Mouse (Mus musculus): ENCODE measurements around the gene Acss2.

Gene Acss2

GRCm38 (mm10) chr2:155517455-155518423 is at the start of gene Acss2, which contains the start of gene Ggt7:
Gene Acss2, plus strand, starts transcription at chr2:155517948.
Gene Ggt7, minus strand, starts transcription at chr2:155518237.
- peak; percentile 97 for DNase-seq (ENCODE audit: extremely low read depth, insufficient read length, low spot score)

- DNase-seq (ENCODE audit: extremely low read depth, insufficient read length, low spot score): peak; percentile 52
These were observed 44.8 kb upstream of the Acss2 start for GRCm38 (mm10) chr2:155472671-155473569.

GRCm38 (mm10) chr2:155473570-155474088 is 44.1 kb upstream of the Acss2 start, which contains the start of gene Ncoa6:
Gene Ncoa6, minus strand, starts transcription at chr2:155473894.
- peak; percentile 81 for DNase-seq (ENCODE audit: extremely low read depth, insufficient read length, low spot score)

GRCm38 (mm10) chr2:155482021-155482420 is 35.7 kb upstream of the Acss2 start:
- DNase-seq (ENCODE audit: extremely low read depth, insufficient read length, low spot score): no peak

- DNase-seq (ENCODE audit: extremely low read depth, insufficient read length, low spot score): no peak
These were observed 26.8 kb upstream of the Acss2 start for GRCm38 (mm10) chr2:155490998-155491397.

GRCm38 (mm10) chr2:155502596-155502995 is 15.2 kb upstream of the Acss2 start:
- no peak for DNase-seq (ENCODE audit: extremely low read depth, insufficient read length, low spot score)

- no peak for DNase-seq (ENCODE audit: extremely low read depth, insufficient read length, low spot score)
These were observed 13.1 kb upstream of the Acss2 start for GRCm38 (mm10) chr2:155504440-155505355.

GRCm38 (mm10) chr2:155505811-155506210 is 11.9 kb upstream of the Acss2 start:
- no peak for DNase-seq (ENCODE audit: extremely low read depth, insufficient read length, low spot score)

- DNase-seq (ENCODE audit: extremely low read depth, insufficient read length, low spot score): no peak
These were observed 9.9 kb upstream of the Acss2 start for GRCm38 (mm10) chr2:155507721-155508470.

GRCm38 (mm10) chr2:155512479-155512878 is 5.3 kb upstream of the Acss2 start:
- DNase-seq (ENCODE audit: extremely low read depth, insufficient read length, low spot score): peak; percentile 32

GRCm38 (mm10) chr2:155513543-155513942 is 4.2 kb upstream of the Acss2 start:
- no peak for DNase-seq (ENCODE audit: extremely low read depth, insufficient read length, low spot score)

GRCm38 (mm10) chr2:155514666-155515065 is 3.1 kb upstream of the Acss2 start:
- no peak for DNase-seq (ENCODE audit: extremely low read depth, insufficient read length, low spot score)

GRCm38 (mm10) chr2:155515941-155516340 is 1.8 kb upstream of the Acss2 start:
- DNase-seq (ENCODE audit: extremely low read depth, insufficient read length, low spot score): no peak

GRCm38 (mm10) chr2:155518531-155519270 is 953 bp downstream of the Acss2 start:
- no peak for DNase-seq (ENCODE audit: extremely low read depth, insufficient read length, low spot score)

- DNase-seq (ENCODE audit: extremely low read depth, insufficient read length, low spot score): no peak
These were observed 6.0 kb downstream of the Acss2 start for GRCm38 (mm10) chr2:155523706-155524105.

- no peak for DNase-seq (ENCODE audit: extremely low read depth, insufficient read length, low spot score)
These were observed 6.6 kb downstream of the Acss2 start for GRCm38 (mm10) chr2:155524378-155524777.

- DNase-seq (ENCODE audit: extremely low read depth, insufficient read length, low spot score): no peak
These were observed 9.6 kb downstream of the Acss2 start for GRCm38 (mm10) chr2:155527367-155527766.

- DNase-seq (ENCODE audit: extremely low read depth, insufficient read length, low spot score): no peak
These were observed 18.5 kb downstream of the Acss2 start for GRCm38 (mm10) chr2:155536292-155536691.
